Mouse (Mus musculus): ENCODE measurements around the gene Zgpat. TPM values are rescaled to one million over a fixed set of nuclear protein-coding genes. Genes with fewer than 3 reads are reported as not detected.

Gene Zgpat
- total and polyA plus RNA-seq, 3 experiments, result 19.3 to 23.9 (median 20.9) TPM

- Histone ChIP-seq H3K27ac (ENCODE audit: insufficient read depth, low read depth) (no peak overlapping the region), H3K27me3 (replicated peaks) (no peaks in the 10 kb centered on the region), H3K9me3 (replicated peaks; ENCODE audit: low read length) (no peaks in the 10 kb centered on the region), H3K4me1 (ENCODE audit: control insufficient read depth in 1 of 2, insufficient read depth in 2 of 2) (peaks cover 0 to 4% of the 10 kb centered on the region in 2 experiments; a peak in 1 of 4 replicates), H3K9ac (ENCODE audit: insufficient read depth, low read depth) (no peak overlapping the region), H3K79me2 (replicated peaks; ENCODE audit: control insufficient read depth, extremely low read depth, insufficient read depth, poor library complexity, severe bottlenecking) (peaks cover 3% of the 10 kb centered on the region), H3K4me2 (ENCODE audit: insufficient read depth, low read depth, poor library complexity, severe bottlenecking) (no peak overlapping the region), H3K4me3 (replicated peaks in 1 of 3; ENCODE audit: low read depth in 2 of 3, low read length in 2 of 3, poor library complexity in 1 of 3) (no peak overlapping the region), H3K36me3 (replicated peaks in 1 of 2; ENCODE audit: control insufficient read depth in 1 of 2, insufficient read depth in 1 of 2, low read length in 1 of 2) (peaks cover 82 to 95% of the 10 kb centered on the region in 2 experiments)
- dilution Hi-C loops (cut with MboI; ENCODE audit: extremely low pct_ligation_motif_present, extremely low pct_unique_long_range_greater_than_20kb, low sequenced_read_pairs) (no loop called here), in situ Hi-C loops (cut with MboI; ENCODE audit: low pct_ligation_motif_present, low pct_unique_long_range_greater_than_20kb, low sequenced_read_pairs) (loop anchor here (10.0 kb wide), 1 partner anchor 141 kb away; the partner anchor contains the start of gene Ppdpf)
- no peak for DNase-seq (ENCODE audit: extremely low read depth)
- TF ChIP-seq ELF1 (IDR thresholded peaks at IDR 0.05; ENCODE audit: low read depth, low read length) (no peak), JUND (conservative IDR thresholded peaks at IDR 0.05; ENCODE audit: low read depth, low read length) (no peak), PAX5 (IDR thresholded peaks at IDR 0.05; ENCODE audit: low read length) (no peak), USF2 (conservative IDR thresholded peaks at IDR 0.05; ENCODE audit: low read depth, low read length) (no peak), POLR2A (IDR thresholded peaks at IDR 0.05; ENCODE audit: low read depth, low read length) (no peak), CHD2 (IDR thresholded peaks at IDR 0.05; ENCODE audit: low read length) (no peak), ZMIZ1 (IDR thresholded peaks at IDR 0.05; ENCODE audit: low read depth, low read length) (no peak), ZNF384 (IDR thresholded peaks at IDR 0.05; ENCODE audit: low read depth, low read length) (no peak), CHD1 (IDR thresholded peaks at IDR 0.05; ENCODE audit: low read depth, low read length) (no peak), BHLHE40 (IDR thresholded peaks at IDR 0.05; ENCODE audit: low read depth, low read length) (no peak), ETS1 (conservative IDR thresholded peaks at IDR 0.05; ENCODE audit: low read depth, low read length) (no peak)
Observed at GRCm38 (mm10) chr2:181326098-181326497, 38.6 kb upstream of the Zgpat start.

DNA sequence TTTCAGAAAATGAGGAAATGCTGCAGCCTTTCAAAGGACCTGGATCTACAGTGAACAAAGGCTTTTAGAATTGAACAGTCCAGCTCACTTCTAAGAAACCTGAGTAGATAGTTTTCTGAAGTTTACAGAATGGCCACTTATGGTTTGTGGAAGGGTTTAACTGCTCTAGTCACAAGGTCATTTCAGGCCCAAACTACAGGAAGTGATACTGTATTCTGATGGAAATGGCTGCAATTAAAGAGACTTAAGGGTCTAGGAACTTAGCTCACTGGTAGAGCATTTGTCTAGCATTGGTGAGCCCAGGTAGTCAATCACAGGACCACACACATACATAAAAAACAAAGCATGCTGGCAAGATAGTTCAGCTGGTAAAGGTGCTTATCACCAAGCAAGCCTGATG lies 32.2 kb upstream of the Zgpat start:
- Histone ChIP-seq H3K9me3 (replicated peaks; ENCODE audit: low read length) (no peaks in the 10 kb centered on the region), H3K4me1 (ENCODE audit: control insufficient read depth in 1 of 2, insufficient read depth in 2 of 2) (peaks cover 0 to 10% of the 10 kb centered on the region in 2 experiments; a peak in 2 of 4 replicates), H3K4me3 (replicated peaks in 1 of 3; ENCODE audit: low read depth in 2 of 3, low read length in 2 of 3, poor library complexity in 1 of 3) (no peak overlapping the region), H3K27me3 (replicated peaks) (no peaks in the 10 kb centered on the region), H3K36me3 (replicated peaks in 1 of 2; ENCODE audit: control insufficient read depth in 1 of 2, insufficient read depth in 1 of 2, low read length in 1 of 2) (peaks cover 61 to 90% of the 10 kb centered on the region in 2 experiments), H3K4me2 (ENCODE audit: insufficient read depth, low read depth, poor library complexity, severe bottlenecking) (no peak overlapping the region), H3K9ac (ENCODE audit: insufficient read depth, low read depth) (no peak overlapping the region), H3K27ac (ENCODE audit: insufficient read depth, low read depth) (no peak overlapping the region), H3K79me2 (replicated peaks; ENCODE audit: control insufficient read depth, extremely low read depth, insufficient read depth, poor library complexity, severe bottlenecking) (no peaks in the 10 kb centered on the region)
- no peak for TF ChIP-seq POLR2A (IDR thresholded peaks at IDR 0.05; ENCODE audit: low read depth, low read length)
- no peak for TF ChIP-seq SMC3 (IDR thresholded peaks at IDR 0.05; ENCODE audit: low read depth, low read length)
- no peak for TF ChIP-seq JUN (IDR thresholded peaks at IDR 0.05; ENCODE audit: insufficient read depth, low read depth, low read length)
- no peak for TF ChIP-seq NELFE (IDR thresholded peaks at IDR 0.05; ENCODE audit: low read depth, low read length)
- no peak for TF ChIP-seq EP300 (IDR thresholded peaks at IDR 0.05; ENCODE audit: low read length)
- no peak for TF ChIP-seq JUND (conservative IDR thresholded peaks at IDR 0.05; ENCODE audit: low read depth, low read length)
- TF ChIP-seq MAFK (IDR thresholded peaks at IDR 0.05; ENCODE audit: insufficient replicate concordance, low read length), result no peak
- no peak for TF ChIP-seq E2F4 (IDR thresholded peaks at IDR 0.05; ENCODE audit: insufficient replicate concordance, low read depth, low read length)
- TF ChIP-seq KAT2A (IDR thresholded peaks at IDR 0.05; ENCODE audit: insufficient replicate concordance, low read length), result no peak
- no peak for DNase-seq (ENCODE audit: extremely low read depth)
- in situ Hi-C loops (cut with MboI; ENCODE audit: low pct_ligation_motif_present, low pct_unique_long_range_greater_than_20kb, low sequenced_read_pairs), result no loop called here
- dilution Hi-C loops (cut with MboI; ENCODE audit: extremely low pct_ligation_motif_present, extremely low pct_unique_long_range_greater_than_20kb, low sequenced_read_pairs), result no loop called here

All from CH12.LX (cell line).